Mouse (Mus musculus): ENCODE results near the gene Zfp316.

The Zfp316 gene

GRCm38 (mm10) chr5:143269363-143270150 lies at the start of gene Zfp316:
TSS of gene Zfp316 (minus strand) at chr5:143270022.
- peak; percentile 68 for DNase-seq (ENCODE audit: low spot score)

DNA sequence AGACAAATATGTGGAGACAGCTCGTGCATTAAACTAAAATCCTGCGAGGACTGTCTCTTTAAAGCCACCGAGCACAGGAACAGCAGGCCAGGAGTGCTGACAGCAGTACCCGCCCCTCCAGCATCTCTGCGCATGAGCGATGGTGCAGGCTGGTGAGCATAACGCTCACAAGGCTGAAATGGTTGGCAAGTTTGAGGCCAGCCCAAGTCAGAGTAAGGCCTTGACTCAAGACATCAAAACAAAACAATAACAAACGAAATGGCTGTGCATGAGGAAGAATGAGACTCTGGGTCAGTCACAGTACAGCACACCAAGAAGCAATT lies 47.4 kb upstream of the Zfp316 start:
- DNase-seq (ENCODE audit: low spot score): no peak

GRCm38 (mm10) chr5:143316605-143317287 lies 46.9 kb upstream of the Zfp316 start:
- DNase-seq (ENCODE audit: low spot score): no peak

GRCm38 (mm10) chr5:143315514-143315888 lies 45.7 kb upstream of the Zfp316 start:
- DNase-seq (ENCODE audit: low spot score): no peak

DNA sequence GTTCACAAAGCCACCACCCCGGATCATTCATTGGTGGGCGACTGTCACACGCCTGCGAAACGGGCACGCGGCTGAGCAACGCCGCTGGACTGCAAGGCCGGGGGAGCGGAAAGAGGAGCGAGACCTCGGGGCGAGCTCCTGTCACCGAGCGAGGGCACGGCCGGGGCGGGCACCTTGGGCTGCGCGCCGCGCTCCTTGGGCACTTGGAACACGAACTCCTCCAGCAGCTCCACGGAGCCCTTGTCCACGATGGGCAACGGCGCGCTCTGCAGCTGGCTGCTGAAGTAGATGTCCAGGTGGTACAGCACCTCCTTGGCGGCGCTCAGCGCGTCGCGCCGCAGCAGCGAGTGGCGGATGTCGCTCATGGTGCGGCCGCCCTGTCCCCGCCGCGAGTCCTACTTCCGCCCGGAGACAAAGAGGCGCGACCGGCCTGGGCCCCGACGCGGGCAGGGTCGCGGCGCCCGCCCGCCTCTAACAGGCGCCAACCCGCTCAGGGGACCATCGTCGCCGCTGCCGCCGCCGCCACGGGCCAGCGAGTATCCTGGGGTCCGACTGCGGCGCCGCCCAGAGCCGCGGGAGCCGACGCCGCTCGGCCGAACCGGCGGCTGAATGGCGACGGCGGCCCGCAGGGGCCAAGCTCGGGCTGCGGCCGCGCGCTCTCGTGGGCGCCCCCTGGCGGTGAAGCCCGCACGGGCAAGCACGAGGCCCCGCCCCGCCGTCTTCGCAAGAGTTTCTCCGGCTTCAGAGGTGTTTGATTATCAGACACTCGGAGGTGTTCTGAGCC lies 45.1 kb upstream of the Zfp316 start, which contains the start of gene E130309D02Rik:
TSS of gene E130309D02Rik (minus strand) at position 631 of the 784 bp plus-strand sequence.
- DNase-seq (ENCODE audit: low spot score): peak; percentile 96

GRCm38 (mm10) chr5:143314183-143314729 lies 44.4 kb upstream of the Zfp316 start:
- no peak for DNase-seq (ENCODE audit: low spot score)

DNA sequence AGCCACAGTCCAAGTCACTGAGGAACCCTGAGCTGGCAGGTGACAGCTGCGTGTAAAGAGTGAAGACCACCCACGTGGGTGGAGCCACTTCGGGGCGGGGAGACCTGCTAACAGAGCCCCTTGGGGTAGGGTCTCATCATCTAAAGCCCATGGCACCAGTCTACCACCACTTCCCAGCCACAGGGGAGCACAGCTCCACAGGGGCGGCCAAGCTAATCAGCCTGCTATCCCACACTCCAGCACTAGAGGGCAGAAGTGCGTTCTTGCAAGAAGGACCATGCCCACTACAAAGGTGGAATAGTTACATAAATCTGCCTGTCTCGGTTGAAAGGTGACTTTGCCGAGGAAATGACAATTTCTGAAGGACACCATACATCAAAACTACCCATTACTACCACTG lies 42.1 kb upstream of the Zfp316 start:
- peak; percentile 72 for DNase-seq (ENCODE audit: low spot score)

DNA sequence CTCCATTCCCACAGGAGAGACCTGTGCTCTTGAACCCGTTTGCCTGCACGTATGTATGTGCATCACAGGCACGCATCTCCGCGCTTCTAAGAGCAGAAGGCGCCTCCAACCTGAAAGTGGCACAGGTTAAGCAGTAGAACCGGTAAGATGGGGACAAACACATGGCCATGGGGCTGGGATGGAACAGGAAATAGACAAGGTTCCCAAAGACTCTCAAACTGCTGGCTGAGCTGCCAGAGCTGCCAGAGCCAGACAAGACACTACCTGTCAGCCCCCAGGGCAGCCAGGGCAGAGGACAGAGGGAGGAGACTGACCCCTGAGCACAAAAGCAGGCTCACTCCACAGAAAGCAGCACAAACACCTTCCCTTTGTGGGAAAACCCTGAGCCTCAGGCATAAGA lies 40.1 kb upstream of the Zfp316 start:
- no peak for DNase-seq (ENCODE audit: low spot score)

GRCm38 (mm10) chr5:143308825-143309224 lies 39.0 kb upstream of the Zfp316 start:
- no peak for DNase-seq (ENCODE audit: low spot score)

DNA sequence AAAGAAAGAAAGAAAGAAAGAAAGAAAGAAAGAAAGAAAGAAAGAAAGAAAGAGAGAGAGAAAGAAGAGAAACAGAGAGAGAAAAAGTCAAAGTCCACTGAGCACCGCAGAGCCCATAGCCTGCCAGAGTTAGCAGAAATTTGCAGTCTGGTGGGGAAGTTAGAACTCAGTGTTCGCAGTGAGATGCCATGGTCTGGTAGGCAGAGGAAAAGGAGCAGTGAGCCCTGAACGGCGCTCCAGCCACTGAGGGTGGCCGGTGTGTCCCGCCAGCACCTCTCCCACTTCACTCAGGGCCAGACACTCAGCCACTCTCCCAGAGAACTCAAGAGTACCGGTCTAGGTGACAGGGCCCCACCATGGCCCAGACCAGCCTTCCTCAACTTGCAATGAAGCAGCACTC lies 34.4 kb upstream of the Zfp316 start:
- DNase-seq (ENCODE audit: low spot score): no peak

- DNase-seq (ENCODE audit: low spot score): no peak
These were observed 31.5 kb upstream of the Zfp316 start for GRCm38 (mm10) chr5:143301296-143301695.

GRCm38 (mm10) chr5:143299686-143300085 lies 29.9 kb upstream of the Zfp316 start:
- peak; percentile 42 for DNase-seq (ENCODE audit: low spot score)

DNA sequence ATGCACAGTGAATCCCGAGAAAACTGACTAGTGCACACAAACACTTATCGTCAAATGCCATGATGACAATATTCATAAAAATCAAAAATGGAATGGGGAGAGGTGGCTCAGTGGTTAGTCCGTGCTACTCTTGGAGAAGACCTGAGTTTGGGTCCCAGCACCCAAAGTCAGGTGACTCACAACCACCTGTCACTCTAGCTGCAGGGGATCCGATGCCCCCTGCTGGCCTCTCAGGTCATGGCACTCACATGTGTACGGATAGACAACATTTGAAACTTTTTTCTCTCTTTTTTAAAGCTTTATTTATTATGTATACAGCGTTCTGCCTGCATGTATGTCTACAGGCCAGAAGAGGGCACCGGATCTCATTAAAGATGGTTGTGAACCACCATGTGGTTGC lies 28.6 kb upstream of the Zfp316 start:
- no peak for DNase-seq (ENCODE audit: low spot score)

DNA sequence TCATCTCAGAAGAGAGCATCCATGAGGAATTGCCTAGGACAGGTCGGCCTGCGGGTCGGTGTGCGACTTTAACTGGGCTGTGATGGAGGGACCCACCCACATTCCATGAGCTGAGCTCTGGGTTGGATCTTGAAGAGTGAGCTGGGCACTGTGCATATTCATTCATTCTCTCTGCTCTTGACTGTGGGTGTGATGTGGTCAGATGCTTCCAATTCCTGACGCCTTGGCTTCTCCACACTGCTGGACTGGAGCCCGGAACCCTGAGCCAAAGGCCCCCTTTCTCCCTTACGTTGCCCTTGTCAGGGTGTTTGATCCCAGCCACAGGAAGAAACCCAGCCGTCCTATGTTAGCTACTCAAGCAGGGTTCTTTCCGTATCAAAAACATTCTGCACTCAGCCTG lies 28.2 kb upstream of the Zfp316 start:
- DNase-seq (ENCODE audit: low spot score): no peak

- DNase-seq (ENCODE audit: low spot score): no peak
These were observed 25.5 kb upstream of the Zfp316 start for GRCm38 (mm10) chr5:143295330-143295729.

- no peak for DNase-seq (ENCODE audit: low spot score)
These were observed 25.0 kb upstream of the Zfp316 start for GRCm38 (mm10) chr5:143294862-143295261.

- no peak for DNase-seq (ENCODE audit: low spot score)
These were observed 23.6 kb upstream of the Zfp316 start, which contains the start of gene Zfp853 for GRCm38 (mm10) chr5:143293404-143293803. TSS of gene Zfp853 (minus strand) at chr5:143293623.

DNA sequence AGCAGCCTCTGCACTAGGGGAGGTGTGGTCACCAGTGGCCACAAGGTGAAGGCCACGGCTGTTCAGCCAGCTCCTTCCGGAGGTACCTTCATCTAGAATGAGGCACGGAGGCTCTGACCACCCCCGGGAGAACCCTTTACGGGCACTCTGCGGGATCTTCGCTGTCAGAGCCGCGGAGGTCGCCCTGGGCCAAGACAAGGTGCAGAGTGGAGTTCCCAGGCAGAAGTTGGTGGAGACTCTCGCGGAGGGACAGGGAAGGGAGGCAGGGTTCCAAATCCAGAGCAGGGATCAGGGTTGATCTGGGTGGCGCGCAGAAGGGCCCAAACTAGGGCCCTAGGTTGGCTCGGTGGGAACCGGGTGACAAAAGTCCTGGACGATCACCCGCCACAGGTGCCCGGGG lies 23.1 kb upstream of the Zfp316 start:
- DNase-seq (ENCODE audit: low spot score): no peak

- DNase-seq (ENCODE audit: low spot score): no peak
These were observed 19.5 kb upstream of the Zfp316 start for GRCm38 (mm10) chr5:143289299-143289698.

GRCm38 (mm10) chr5:143288378-143288911 lies 18.6 kb upstream of the Zfp316 start:
- DNase-seq (ENCODE audit: low spot score): no peak

GRCm38 (mm10) chr5:143287774-143288328 lies 18.0 kb upstream of the Zfp316 start:
- DNase-seq (ENCODE audit: low spot score): no peak

GRCm38 (mm10) chr5:143284762-143285161 lies 14.9 kb upstream of the Zfp316 start:
- no peak for DNase-seq (ENCODE audit: low spot score)

Measured in urinary bladder, postnatal 25 days (tissue).